Mouse (Mus musculus) liver, adult 2 months (tissue): ENCODE results near the gene Tbx10.

Experiments used
- CTCF ChIP-seq: fragments of 200-500 bp; IDR thresholded peaks from 2 replicates; pipeline ENCODE4 v1.5.1; 2011; ENCODE audit warnings: low read depth, low read length, control low read depth
- POLR2A ChIP-seq: fragments of 200-500 bp; IDR thresholded peaks from 2 replicates; pipeline ENCODE4 v1.6.1; 2011; ENCODE audit warnings: low read length, control low read depth; ENCODE audit not compliant: insufficient read depth; ENCODE audit errors: extremely low read depth

DNA sequence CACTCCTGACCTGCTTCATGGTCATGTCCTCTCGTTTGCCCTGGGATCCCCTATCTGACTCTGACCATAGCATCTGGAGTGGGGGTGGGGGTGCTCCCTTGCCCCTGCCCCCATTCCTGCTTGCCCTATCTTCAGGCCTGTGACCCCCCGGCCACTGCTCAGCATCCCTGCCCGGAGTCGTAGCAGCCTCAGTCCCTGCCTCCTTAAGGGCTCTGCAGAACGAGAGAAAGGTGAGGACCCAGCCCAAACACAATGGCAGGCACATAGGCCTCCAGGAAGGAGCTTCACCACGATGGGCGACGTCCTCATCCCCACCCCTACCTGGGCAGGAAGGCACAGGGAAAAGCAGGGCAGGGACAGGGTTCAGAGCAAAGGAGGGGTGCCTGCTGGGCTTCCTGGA is 5.8 kb downstream of the Tbx10 start:
- TF ChIP-seq CTCF = no peak
- TF ChIP-seq POLR2A = no peak
